Mouse (Mus musculus) heart, adult 2 months (tissue): ENCODE results near the gene Jdp2. TPM values are rescaled to one million over a fixed set of nuclear protein-coding genes. Genes with fewer than 3 reads are reported as not detected.

ENCODE experiments used
- DNase-seq, 2 experiments: peaks; one replicate each; pipeline ENCODE4 v3.0.0; 2021
- H3K27ac ChIP-seq: fragments of 200-600 bp; 2 replicates; pipeline ENCODE4 v1.8.1; 2022
- H3K27me3 ChIP-seq: fragments of 200-500 bp; 2 replicates; pipeline ENCODE4 v1.6.1; 2012; ENCODE audit warnings: mild to moderate bottlenecking, low read length, inconsistent platforms, mixed read lengths; ENCODE audit not compliant: control insufficient read depth, insufficient read depth
- H3K36me3 ChIP-seq: fragments of 200-500 bp; 2 replicates; pipeline ENCODE4 v1.6.1; 2012; ENCODE audit warnings: low read length, inconsistent platforms; ENCODE audit not compliant: control insufficient read depth, insufficient read depth
- H3K4me1 ChIP-seq: fragments of 200-500 bp; 2 replicates; pipeline ENCODE4 v1.6.1; 2011; ENCODE audit warnings: low read length; ENCODE audit not compliant: control insufficient read depth, insufficient read depth
- H3K4me3 ChIP-seq: fragments of 200-600 bp; 2 replicates; pipeline ENCODE4 v1.8.1; 2022
- H3K79me2 ChIP-seq: fragments of 200-500 bp; replicated peaks from 2 replicates; pipeline ENCODE4 v1.6.1; 2012; ENCODE audit warnings: mild to moderate bottlenecking, inconsistent platforms, low read length, moderate library complexity, mixed read lengths; ENCODE audit not compliant: control insufficient read depth, insufficient read depth
- H3K9ac ChIP-seq: fragments of 200-500 bp; 2 replicates; pipeline ENCODE4 v1.6.1; 2012; ENCODE audit warnings: low read depth, mild to moderate bottlenecking, control low read depth, inconsistent platforms, low read length, mixed read lengths
- CTCF ChIP-seq: fragments of 200-600 bp; IDR thresholded peaks from 2 replicates; pipeline ENCODE4 v1.8.1; 2022; ENCODE audit warnings: antibody characterized with exemption, mild to moderate bottlenecking, moderate library complexity
- EP300 ChIP-seq: fragments of 200-500 bp; IDR thresholded peaks from 2 replicates; pipeline ENCODE4 v1.6.1; 2011; ENCODE audit warnings: low read depth, low read length, control low read depth; ENCODE audit not compliant: insufficient read depth
- POLR2A ChIP-seq: fragments of 200-500 bp; IDR thresholded peaks from 2 replicates; pipeline ENCODE4 v1.6.1; 2011; ENCODE audit warnings: mild to moderate bottlenecking, low read depth, low read length, control low read depth; ENCODE audit not compliant: insufficient read depth
- WGBS: fragments of 180-500 bp; shearing (Covaris S2); methylation state at CpG from one replicate; pipeline ENCODE4 v1.1.7; 2018; 5-methylcytosine and 5-hydroxymethylcytosine counted together
- intact Hi-C: fragments of 180-260 bp; cut with DNase I; formaldehyde crosslinking; loops from one replicate; pipeline ENCODE4 v1.15.1; 2025
- polyA plus RNA-seq: library from polyadenylated mRNA; depleted of rRNA; stranded (reverse); fragments of >200 nt; gene quantifications from 2 replicates; pipeline ENCODE4 v1.2.3, GENCODE M21; 2012
- total RNA-seq, 2 experiments: library from RNA; stranded (reverse); gene quantifications; 2 replicates each; pipeline ENCODE4 v1.2.3; 2021

Gene Jdp2
- total and polyA plus RNA-seq, 3 experiments = 4.3 to 15.9 (median 7.5) TPM

DNA sequence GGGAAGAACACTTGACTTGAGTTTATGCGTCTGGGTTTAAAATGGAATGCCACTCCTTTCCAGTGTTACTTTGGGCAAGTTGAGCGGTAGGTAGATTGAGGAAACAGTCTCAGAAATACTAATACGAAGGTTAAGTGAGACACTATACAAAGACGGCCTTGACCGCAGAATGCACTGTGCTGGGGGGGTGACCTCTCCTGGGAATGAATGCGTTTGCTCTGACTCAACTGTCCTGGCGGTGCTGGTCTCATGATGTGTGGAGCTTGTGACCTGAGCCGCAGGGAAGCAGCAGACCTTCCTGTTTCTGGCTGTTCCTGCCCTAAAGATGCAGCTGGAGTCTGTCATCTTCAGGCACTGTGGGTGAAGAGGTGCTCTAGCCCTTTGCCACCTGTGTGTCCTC is 16.7 kb downstream of the Jdp2 start:
- no peak for DNase-seq

DNA sequence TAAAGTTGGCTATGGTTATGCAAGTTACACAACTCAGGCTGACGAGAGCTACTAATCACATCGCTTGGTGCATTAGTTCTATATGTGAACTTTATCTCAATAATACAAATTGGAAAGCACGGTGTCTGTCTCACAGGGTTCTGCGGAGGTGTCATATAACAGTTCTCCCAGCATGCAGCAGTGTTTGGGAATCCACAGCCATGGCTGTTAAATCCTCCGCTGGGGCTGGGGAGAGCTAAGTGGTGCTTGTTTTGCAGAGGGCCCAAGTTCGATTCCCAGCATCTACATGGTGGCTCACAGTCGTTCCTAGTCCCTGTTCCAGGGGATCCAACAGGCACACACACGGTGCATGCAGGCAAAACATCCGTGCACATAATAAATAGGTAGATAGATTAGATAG is 19.1 kb downstream of the Jdp2 start:
- WGBS = 90% methylated on average over 9 of the region's 9 CpGs
- intact Hi-C loops = no loop called here
- no peaks in the 10 kb centered on the region for H3K27me3 ChIP-seq
- peaks cover 5% of the 10 kb centered on the region for H3K79me2 ChIP-seq
- H3K9ac ChIP-seq = no peak overlapping the region
- 0 out of 2 replicates have a peak, but pooled peaks cover 5% of the 10 kb centered on the region for H3K36me3 ChIP-seq
- DNase-seq = no peak
- no peak overlapping the region for H3K27ac ChIP-seq
- TF ChIP-seq EP300 (no peak), POLR2A (no peak), CTCF (no peak)
- H3K4me3 ChIP-seq = no peak overlapping the region
- H3K4me1 ChIP-seq = peaks cover 13% of the 10 kb centered on the region

More for the DNA sequence above, 16.7 kb downstream of the Jdp2 start:
- H3K4me3 ChIP-seq = no peak overlapping the region
- no peak for TF ChIP-seq POLR2A
- TF ChIP-seq CTCF = no peak
- no peak for TF ChIP-seq EP300
- 79% methylated on average over 8 of the region's 8 CpGs for WGBS
- H3K36me3 ChIP-seq = peaks cover 5% of the 10 kb centered on the region; the same call in 1 of the 2 replicates
- H3K27ac ChIP-seq = no peak overlapping the region
- H3K4me1 ChIP-seq = peaks cover 13% of the 10 kb centered on the region
- intact Hi-C loops = no loop called here
- no peak overlapping the region for H3K9ac ChIP-seq
- no peaks in the 10 kb centered on the region for H3K27me3 ChIP-seq
- peaks cover 2% of the 10 kb centered on the region; the same call in 1 of the 2 replicates for H3K79me2 ChIP-seq

GRCm38 (mm10) chr12:85618430-85618829 is 19.6 kb downstream of the Jdp2 start:
- H3K9ac ChIP-seq = no peak overlapping the region
- 0 out of 2 replicates have a peak, but pooled peaks cover 5% of the 10 kb centered on the region for H3K36me3 ChIP-seq
- no peak for DNase-seq
- TF ChIP-seq POLR2A (no peak), EP300 (no peak), CTCF (no peak)
- H3K79me2 ChIP-seq = peaks cover 5% of the 10 kb centered on the region
- H3K27ac ChIP-seq = no peak overlapping the region
- H3K4me3 ChIP-seq = no peak overlapping the region
- H3K27me3 ChIP-seq = no peaks in the 10 kb centered on the region
- intact Hi-C loops = no loop called here
- peaks cover 13% of the 10 kb centered on the region for H3K4me1 ChIP-seq
- WGBS = 74% methylated on average over 5 of the region's 5 CpGs

DNA sequence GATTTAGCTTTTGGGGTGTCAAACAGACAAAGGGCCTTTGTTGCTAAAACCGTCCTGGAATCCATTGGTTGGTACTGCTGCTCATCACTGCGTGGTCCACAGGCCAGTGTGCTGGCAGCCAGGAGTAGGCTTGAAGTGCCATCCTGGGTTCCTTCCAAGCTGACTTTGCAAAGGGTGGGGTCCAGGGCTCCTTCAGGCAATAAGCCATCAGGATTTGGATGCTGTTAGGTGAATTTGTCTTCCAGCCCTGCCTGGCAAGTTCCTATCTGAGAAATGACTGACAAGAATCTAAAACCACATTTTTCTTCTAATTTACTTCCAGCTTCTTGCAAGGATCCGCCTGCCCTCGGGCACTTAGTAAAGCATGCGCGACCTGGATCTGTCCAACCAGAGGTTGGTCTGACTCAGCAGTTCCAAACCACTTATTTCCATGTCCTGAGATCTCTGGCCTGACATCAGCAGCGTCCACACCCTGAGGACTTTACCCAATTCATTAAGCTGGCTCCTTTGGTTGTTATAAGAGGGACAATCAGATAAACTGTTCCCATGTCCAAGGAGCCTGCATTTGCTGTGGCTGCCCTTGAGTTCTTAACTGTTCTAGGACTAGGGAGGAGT is 20.6 kb downstream of the Jdp2 start:
- Histone ChIP-seq H3K4me1 (peaks cover 13% of the 10 kb centered on the region), H3K27me3 (no peaks in the 10 kb centered on the region), H3K9ac (no peak overlapping the region), H3K36me3 (0 out of 2 replicates have a peak, but pooled peaks cover 5% of the 10 kb centered on the region), H3K4me3 (no peak overlapping the region), H3K27ac (no peak overlapping the region), H3K79me2 (peaks cover 5% of the 10 kb centered on the region)
- intact Hi-C loops = no loop called here
- TF ChIP-seq EP300 (no peak), POLR2A (no peak), CTCF (no peak)
- 67% methylated on average over 7 of the region's 7 CpGs for WGBS
- DNase-seq = no peak

DNA sequence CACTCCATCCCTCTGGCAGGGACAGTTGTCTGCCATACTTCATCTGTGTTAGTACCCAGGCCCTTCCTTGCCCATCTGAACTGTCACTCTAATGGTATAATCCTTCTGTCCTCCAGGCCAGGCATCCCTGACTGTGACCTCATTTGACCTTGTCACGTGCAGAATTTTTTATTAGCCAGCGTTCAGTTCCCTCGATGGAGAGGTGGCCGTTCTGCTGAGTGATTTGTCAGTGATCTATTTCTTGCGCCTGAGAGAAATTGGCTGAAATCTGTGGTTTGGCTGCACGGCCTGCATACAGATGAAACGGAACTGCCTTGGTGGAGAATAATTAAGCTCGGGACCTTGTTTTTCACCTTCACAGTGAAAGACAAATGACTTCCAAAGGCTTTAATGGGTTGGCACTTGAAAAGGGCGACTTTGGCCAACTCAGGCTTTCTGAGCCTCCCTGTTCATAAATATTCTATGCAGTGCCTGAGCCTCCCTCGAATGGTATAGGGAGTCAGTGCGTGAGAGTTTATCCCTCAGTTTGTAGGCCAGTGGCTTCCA is 21.1 kb downstream of the Jdp2 start:
- intact Hi-C loops = no loop called here
- WGBS = 70% methylated on average over 11 of the region's 11 CpGs
- H3K4me3 ChIP-seq = no peak overlapping the region
- no peak overlapping the region for H3K9ac ChIP-seq
- TF ChIP-seq EP300 (no peak), CTCF (no peak), POLR2A (no peak)
- H3K4me1 ChIP-seq = peaks cover 13% of the 10 kb centered on the region
- no peak overlapping the region for H3K27ac ChIP-seq
- DNase-seq = no peak
- H3K27me3 ChIP-seq = no peaks in the 10 kb centered on the region
- H3K79me2 ChIP-seq = peaks cover 3% of the 10 kb centered on the region; the same call in 1 of the 2 replicates
- H3K36me3 ChIP-seq = 0 out of 2 replicates have a peak, but pooled peaks cover 5% of the 10 kb centered on the region

DNA sequence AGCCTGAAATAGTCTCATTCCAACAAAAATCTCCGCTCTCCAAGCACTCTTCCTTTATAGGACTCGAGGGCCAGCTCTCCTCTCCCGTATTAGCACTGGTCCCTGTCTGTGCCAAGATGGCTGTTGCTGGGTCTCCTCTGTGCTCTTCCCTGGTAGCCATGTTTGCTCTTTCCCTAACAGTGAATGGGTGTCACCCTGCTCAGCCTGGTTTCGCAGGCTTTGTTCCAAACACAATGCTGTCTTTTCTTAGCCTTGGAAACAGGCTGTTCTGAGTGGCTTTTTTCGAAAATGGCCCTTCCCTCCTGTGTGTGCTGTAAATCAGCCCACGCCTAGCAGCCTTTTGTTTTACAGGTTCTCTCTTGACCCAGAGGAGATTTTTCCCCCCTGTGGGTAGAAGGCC is 22.2 kb downstream of the Jdp2 start:
- TF ChIP-seq POLR2A (no peak), CTCF (no peak), EP300 (no peak)
- Histone ChIP-seq H3K27ac (no peak overlapping the region), H3K4me1 (peaks cover 13% of the 10 kb centered on the region), H3K4me3 (no peak overlapping the region), H3K27me3 (no peaks in the 10 kb centered on the region), H3K9ac (no peak overlapping the region), H3K79me2 (peaks cover 3% of the 10 kb centered on the region; the same call in 1 of the 2 replicates), H3K36me3 (0 out of 2 replicates have a peak, but pooled peaks cover 5% of the 10 kb centered on the region)
- intact Hi-C loops = no loop called here
- no peak for DNase-seq
- 70% methylated on average over 6 of the region's 6 CpGs for WGBS
